Mouse (Mus musculus): ENCODE data around the gene Traf2.

The Traf2 gene

GRCm38 (mm10) chr2:25493476-25493961 lies 53.2 kb downstream of the Traf2 start, which contains the start of gene Lcn12:
Lcn12 (minus strand) TSS chr2:25493911.
- DNase-seq (ENCODE audit: low read depth) = no peak

- DNase-seq (ENCODE audit: low read depth) = no peak
Observed at GRCm38 (mm10) chr2:25492988-25493387, 53.8 kb downstream of the Traf2 start.

- no peak for DNase-seq (ENCODE audit: low read depth)
Observed at GRCm38 (mm10) chr2:25488671-25489068, 58.1 kb downstream of the Traf2 start.

- DNase-seq (ENCODE audit: low read depth) = no peak
Observed at GRCm38 (mm10) chr2:25487965-25488670, 58.6 kb downstream of the Traf2 start.

- no peak for DNase-seq (ENCODE audit: low read depth)
Observed at GRCm38 (mm10) chr2:25484901-25485647, 61.7 kb downstream of the Traf2 start.

- DNase-seq (ENCODE audit: low read depth) = peak; percentile 92
Observed at GRCm38 (mm10) chr2:25482969-25483368, 63.8 kb downstream of the Traf2 start.

GRCm38 (mm10) chr2:25480541-25480940 lies 66.2 kb downstream of the Traf2 start:
- DNase-seq (ENCODE audit: low read depth) = no peak

- no peak for DNase-seq (ENCODE audit: low read depth)
Observed at GRCm38 (mm10) chr2:25479551-25480311, 67.0 kb downstream of the Traf2 start.

- DNase-seq (ENCODE audit: low read depth) = no peak
Observed at GRCm38 (mm10) chr2:25477967-25478675, 68.6 kb downstream of the Traf2 start.

GRCm38 (mm10) chr2:25477541-25477940 lies 69.2 kb downstream of the Traf2 start:
- DNase-seq (ENCODE audit: low read depth) = no peak

GRCm38 (mm10) chr2:25472550-25472949 lies 74.2 kb downstream of the Traf2 start:
- DNase-seq (ENCODE audit: low read depth) = no peak

GRCm38 (mm10) chr2:25469969-25470368 lies 76.8 kb downstream of the Traf2 start, which contains the start of gene Ptgds:
Ptgds (minus strand) TSS chr2:25470046.
- no peak for DNase-seq (ENCODE audit: low read depth)

GRCm38 (mm10) chr2:25468962-25469915 lies 77.5 kb downstream of the Traf2 start:
- no peak for DNase-seq (ENCODE audit: low read depth)
